Mouse (Mus musculus) activated CD4-positive, CD25-positive, alpha-beta regulatory T cell, adult 4 months (primary cell): ENCODE measurements at regions not wholly inside any gene's neighbourhood (a gene's known extent, or its start where the extent isn't known, plus 50 kb on each side); places are given as distances from the start of the nearest gene placed in this dataset.

ENCODE experiments used
- ATAC-seq: one replicate; pipeline ENCODE4 v1.8.0; 2017

GRCm38 (mm10) chr3:149045343-149045742 is 55.0 kb upstream of the Adgrl2 start:
- ATAC-seq = no peak

DNA sequence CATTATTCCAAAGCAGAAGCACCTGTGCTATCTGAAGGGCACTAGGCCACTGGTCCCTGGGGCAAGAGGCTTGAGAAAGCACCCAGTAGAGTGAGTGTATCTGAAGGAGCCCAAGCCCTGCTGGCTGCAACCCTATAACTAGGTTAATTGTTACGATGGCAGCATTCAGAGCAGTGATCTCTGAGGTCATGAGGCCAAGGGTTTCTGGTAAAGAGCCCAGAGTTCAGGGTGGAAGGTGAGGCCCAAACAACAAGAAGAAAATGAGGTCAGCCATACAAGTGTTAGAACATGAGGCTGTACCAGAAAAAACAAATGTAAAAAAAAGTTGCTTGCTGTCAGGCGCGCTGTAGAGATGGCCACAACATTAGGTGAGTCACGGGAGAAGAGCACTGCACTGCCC is 53.5 kb upstream of the Adgrl2 start:
- no peak for ATAC-seq

DNA sequence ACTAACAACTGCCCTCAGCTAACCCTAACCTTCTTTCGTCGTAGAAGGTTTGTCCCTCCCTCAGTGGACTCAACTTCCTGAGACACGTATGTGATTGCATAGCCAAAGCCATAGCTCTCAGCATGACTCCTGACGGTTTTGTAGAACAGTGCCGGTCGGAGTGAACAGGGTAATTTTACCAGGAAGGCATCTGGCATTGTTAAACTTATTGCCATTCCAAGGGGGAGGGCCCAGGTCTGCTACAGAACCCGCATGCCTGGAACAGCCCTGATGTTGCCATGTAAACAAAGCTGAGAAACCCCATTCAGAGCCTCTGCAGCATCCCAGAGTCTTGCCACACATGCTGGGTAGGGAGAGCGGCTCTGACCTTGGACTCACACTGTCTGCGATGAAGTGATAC is 52.2 kb upstream of the Adgrl2 start:
- no peak for ATAC-seq

DNA sequence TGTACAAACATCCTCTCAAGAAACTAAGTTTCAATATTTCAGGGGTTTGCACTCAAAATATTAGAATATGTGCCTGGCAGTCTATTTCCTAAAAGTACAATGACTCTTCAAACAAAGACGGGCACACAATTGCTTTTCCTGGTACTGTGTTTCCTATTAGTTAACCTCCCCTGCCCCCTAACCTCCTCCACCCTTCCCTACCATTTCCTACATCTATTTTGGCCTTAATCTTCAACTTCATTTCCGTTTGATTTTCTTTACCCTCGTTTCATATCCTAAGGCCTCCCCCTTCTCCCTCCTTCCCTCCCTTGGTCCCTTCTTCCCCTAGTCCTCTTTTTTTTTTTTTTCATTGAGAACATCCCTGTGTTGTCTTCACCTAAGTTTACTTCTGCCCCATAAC is 50.8 kb upstream of the Adgrl2 start:
- ATAC-seq = no peak
